Mouse (Mus musculus): ENCODE results near the gene Bmp8a.
"Not testable (repeated sequence)": the region's sequence is repeated elsewhere in the genome, so short reads cannot be mapped to it uniquely, and the experiment has no call there.

Gene Bmp8a

GRCm38 (mm10) chr4:123342642-123343470 is at the start of gene Bmp8a:
Gene Bmp8a, minus strand, starts transcription at chr4:123343252.
- peak; percentile 3 for DNase-seq (ENCODE audit: low read depth, low spot score)

DNA sequence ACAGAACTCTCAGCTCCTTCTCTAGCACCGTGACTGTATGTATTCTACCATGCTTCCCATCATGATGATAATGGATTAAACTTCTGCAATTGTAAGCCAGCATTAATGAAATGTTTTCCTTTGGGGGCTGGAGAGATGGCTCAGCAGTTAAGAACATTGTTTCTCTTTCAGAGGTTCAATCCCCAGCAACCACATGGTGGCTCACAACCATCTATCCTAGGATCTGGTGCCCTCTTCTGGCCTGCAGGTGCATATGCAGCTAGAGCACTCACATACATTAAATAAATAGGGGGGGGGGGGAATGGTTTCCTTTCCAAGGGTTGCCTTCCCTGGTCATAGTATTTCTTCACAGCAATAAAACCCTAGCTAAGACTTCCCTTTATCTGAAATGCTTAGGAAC is 49.1 kb upstream of the Bmp8a start:
- no peak for DNase-seq (ENCODE audit: low read depth, low spot score)

GRCm38 (mm10) chr4:123385028-123385427 is 42.0 kb upstream of the Bmp8a start:
- no peak for DNase-seq (ENCODE audit: low read depth, low spot score)

GRCm38 (mm10) chr4:123383173-123383572 is 40.1 kb upstream of the Bmp8a start:
- DNase-seq (ENCODE audit: low read depth, low spot score), result no peak

DNA sequence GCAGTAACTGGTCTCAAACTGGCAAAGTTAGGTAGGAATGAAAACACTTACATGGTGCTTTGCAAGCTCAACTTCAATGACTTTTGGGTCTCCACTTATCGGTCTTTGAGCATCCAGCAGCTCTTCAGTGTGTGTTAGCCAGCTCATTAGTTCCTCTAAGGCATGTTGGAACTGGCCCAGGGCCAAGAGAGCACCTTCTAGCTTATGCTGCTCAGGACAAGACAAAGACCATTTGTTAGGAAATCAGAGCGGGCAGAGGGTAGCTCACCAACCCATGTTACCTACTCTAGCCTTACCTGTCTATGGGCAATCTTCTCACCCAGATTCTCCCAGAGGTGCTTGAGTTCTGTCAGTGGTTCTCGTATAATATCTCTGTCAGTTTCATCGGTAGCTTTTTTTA is 39.0 kb upstream of the Bmp8a start:
- no peak for DNase-seq (ENCODE audit: low read depth, low spot score)

GRCm38 (mm10) chr4:123381598-123381997 is 38.5 kb upstream of the Bmp8a start:
- DNase-seq (ENCODE audit: low read depth, low spot score), result no peak

DNA sequence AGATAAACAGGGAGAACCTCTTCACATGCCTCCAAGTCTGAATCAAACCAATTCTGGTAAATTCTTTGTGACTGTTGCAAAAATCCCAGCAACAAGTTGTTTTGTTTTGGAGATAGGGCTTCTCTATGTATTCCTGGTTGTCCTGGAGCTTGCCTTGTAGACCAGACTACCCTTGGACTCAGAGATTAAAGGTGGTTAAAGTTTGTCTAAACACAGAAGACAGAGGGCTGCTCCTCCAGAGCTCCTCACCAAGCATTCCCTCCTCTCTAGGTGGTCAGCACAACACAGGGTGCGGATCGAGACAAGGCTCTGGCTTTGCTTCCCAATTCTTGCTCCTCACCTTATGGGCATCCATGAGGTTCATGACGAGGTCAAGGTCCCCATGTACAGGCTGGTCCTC is 33.0 kb upstream of the Bmp8a start:
- no peak for DNase-seq (ENCODE audit: low read depth, low spot score)

DNA sequence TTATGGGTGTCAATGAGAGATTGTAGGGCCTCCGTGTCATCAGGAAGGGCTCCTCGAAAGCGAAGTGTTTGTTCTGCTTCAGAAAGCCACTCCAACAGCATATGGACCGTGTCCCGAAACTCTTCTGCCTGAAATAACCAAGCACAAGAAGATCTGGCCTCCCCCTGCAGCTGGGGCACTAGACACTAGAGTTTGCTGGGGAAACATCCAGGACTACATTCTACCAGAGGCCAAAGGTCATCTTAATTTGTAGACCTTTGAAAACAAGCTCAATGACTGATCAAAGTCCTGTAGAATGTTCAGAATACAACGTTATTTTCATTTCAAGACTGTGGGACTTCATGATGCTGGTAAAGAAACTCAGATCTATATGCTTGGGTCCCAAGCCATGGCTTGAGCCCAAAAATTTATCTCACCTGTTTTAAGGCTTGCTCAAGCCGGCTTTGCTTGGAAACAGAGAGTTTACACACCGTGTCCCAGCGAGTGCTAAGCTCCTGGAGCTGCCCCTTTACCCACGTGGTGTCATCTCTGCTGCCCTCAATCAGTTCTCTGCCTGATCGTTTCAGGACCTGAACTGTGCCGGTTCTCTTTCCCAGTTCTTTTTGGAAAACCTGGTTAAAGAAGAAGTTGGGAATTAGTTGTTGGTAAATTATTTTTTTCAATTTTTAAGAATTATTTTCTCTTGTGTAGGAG is 31.4 kb upstream of the Bmp8a start:
- DNase-seq (ENCODE audit: low read depth, low spot score), result no peak

DNA sequence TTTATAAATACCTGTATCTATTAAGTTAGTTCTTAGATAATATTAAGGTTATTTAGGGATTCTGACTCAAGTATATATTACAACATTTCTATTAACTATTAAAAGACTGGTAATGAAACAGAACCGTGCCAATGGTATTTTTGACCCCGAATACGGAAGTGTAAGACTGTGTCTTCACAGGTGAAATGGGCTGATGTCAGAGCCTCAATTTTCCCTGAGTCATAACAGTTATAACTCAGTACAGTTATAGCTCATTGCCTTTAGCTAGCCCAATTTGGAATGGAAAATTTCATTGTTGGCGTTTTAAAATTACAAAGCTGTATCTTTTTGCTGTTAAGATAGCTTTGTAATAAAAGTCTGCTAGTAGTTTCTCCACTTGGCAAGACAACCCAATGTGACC is 20.5 kb upstream of the Bmp8a start:
- DNase-seq (ENCODE audit: low read depth, low spot score), result no peak

DNA sequence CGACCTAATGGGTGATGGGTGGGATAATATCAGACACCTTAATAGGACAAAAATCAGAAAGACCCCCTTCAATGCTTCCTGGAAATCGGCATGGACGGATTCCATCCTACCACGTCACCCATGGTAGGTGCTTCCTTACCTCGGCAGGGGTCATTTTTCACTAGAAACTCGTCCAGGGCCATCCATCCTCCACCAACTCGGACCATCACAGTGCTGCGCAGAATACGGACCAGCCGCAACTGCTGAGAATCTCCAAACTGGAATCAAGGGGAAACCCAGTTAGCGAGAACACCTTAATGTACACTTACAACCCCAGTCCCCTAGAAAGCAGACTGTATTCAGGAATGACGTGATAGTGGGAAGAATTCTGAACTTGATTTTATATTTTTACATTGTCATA is 17.7 kb upstream of the Bmp8a start:
- no peak for DNase-seq (ENCODE audit: low read depth, low spot score)

- DNase-seq (ENCODE audit: low read depth, low spot score), result no peak
Measured at GRCm38 (mm10) chr4:123358613-123359012, 15.6 kb upstream of the Bmp8a start.

GRCm38 (mm10) chr4:123355941-123356340 is 12.9 kb upstream of the Bmp8a start:
- DNase-seq (ENCODE audit: low read depth, low spot score), result no peak

GRCm38 (mm10) chr4:123353271-123353877 is 10.3 kb upstream of the Bmp8a start:
- no peak for DNase-seq (ENCODE audit: low read depth, low spot score)

DNA sequence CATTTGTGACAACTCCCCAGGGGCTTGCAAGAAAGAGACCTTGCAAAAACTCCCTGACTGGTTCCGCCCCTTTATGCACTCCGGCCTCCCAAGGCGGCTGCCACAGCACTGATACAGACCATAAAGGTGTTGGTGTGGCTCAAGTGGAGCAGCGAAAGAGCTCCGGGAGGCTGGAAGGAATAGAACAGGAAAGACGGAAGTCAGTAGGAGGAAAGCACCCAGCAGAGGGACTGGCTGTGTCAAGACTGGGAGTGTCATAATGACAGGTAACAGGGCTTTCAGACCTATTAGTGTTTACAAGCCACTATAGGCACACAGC is 378 bp upstream of the Bmp8a start:
- no peak for DNase-seq (ENCODE audit: low read depth, low spot score)

GRCm38 (mm10) chr4:123342091-123342641 is 886 bp downstream of the Bmp8a start:
- DNase-seq (ENCODE audit: low read depth, low spot score), result no peak

- no peak for DNase-seq (ENCODE audit: low read depth, low spot score)
Measured at GRCm38 (mm10) chr4:123340232-123340631, 2.8 kb downstream of the Bmp8a start.

DNA sequence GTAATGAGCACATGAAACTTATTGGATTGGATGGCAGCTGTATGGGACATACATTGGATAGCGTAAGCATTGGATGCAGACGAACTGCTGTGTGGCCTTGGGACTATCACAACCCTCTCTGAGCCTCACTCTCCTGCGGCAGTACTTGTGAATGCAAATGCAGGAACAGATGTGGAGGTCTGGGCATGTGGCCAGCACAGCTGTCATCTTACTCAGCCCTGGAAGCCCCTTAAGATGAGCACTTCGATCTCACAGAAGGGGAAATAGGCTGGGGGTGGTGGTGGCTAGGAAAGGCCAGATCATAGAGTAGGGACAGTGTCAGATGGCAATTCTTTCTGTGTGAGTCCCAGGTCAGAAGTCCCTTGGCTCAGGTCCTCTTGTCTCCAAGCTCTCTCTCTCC is 5.4 kb downstream of the Bmp8a start:
- DNase-seq (ENCODE audit: low read depth, low spot score), result no peak

DNA sequence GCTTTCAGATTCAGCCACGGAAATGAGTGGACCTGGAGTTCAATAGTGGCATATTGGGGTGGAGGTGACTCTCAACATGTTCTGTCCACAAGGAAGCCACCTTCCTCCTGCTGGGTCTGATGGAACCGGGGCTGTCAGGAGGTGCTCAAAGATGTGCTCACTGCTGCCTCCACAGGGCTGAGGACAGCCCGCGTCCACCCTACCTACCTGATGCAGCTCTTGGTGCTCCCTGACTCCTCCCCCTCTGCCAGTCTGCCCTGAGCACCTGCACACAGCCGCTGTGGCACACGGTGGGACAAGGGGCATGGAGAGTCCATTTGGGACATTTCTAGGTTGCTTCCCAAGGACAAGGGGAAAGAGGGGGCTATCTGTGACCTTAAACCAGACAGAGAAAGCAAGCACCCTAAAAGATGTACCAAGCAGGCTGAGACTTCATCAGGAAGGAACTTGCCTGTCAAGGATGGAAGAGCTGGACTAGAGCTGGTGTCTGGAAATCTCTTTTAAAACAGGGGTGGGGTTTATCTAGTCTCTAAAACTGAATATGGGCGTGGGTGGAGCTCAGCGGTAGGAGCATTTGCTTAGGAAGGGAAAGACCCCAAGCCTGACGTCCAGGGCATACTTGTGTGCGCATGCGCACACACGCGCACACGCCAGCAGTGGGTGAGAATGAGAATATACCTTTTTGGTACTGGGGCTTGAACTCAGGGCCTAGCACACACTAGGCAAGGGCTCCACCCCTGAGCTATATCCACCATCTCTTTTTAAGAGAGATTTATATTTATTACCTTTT is 7.1 kb downstream of the Bmp8a start:
- no peak for DNase-seq (ENCODE audit: low read depth, low spot score)

DNA sequence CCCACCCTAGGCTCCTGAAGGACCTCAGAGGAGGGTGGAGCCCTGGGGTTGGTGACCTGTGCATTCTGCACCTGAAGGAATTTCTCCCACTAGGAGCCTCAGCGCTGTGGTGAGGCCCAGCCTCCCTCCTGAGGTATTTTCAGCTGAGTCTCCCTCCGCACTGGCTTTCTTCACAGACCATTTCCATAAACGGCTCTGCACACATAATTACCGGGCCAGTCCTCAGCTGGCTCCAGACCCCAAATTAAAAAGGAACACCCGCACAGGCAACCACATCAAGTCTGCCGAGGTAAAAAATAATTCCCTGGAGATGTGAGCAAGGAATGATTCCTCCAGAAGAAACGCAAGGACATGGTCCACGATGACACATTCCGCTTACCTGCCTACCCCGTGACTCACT is 7.8 kb downstream of the Bmp8a start:
- DNase-seq (ENCODE audit: low read depth, low spot score), result not testable (repeated sequence)

- no peak for DNase-seq (ENCODE audit: low read depth, low spot score)
Measured at GRCm38 (mm10) chr4:123334177-123334576, 8.9 kb downstream of the Bmp8a start.

DNA sequence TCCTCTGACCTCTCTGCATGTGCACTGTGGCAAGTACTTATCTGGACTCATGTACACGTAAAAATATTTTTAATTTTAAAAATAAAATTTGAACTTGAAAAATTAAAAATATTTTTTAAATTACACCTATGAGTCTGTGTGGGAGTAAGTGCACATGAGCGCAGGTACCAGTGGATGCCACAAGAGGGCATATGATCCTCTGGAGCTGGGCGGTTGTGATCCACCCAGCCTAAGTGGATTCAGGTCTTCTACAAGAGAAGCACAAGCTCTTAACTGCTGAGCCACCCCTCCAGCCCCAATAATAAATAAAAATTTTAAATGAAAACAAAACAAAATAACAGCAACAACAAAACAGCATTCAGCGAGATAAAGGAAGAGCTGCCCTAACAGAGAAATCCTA is 9.9 kb downstream of the Bmp8a start:
- DNase-seq (ENCODE audit: low read depth, low spot score), result no peak

- not testable (repeated sequence) for DNase-seq (ENCODE audit: low read depth, low spot score)
Measured at GRCm38 (mm10) chr4:123331961-123332360, 11.1 kb downstream of the Bmp8a start.
